Mouse (Mus musculus) midbrain, postnatal 0 days (tissue): ENCODE measurements around the gene Scube3. TPM values are rescaled to one million over a fixed set of nuclear protein-coding genes. Genes with fewer than 3 reads are reported as not detected.

Source experiments
- ATAC-seq: fragments of 200-750 bp; cut with Nextera tagmentation; 2 replicates; pipeline ENCODE4 v1.8.0; 2017; ENCODE audit warnings: moderate number of reproducible peaks, mild to moderate bottlenecking, moderate TSS enrichment, moderate library complexity; ENCODE audit not compliant: low FRiP score
- DNase-seq: peaks from one replicate; pipeline ENCODE4 v3.0.0-alpha.2; 2015; ENCODE audit warnings: low spot score
- H3K27ac ChIP-seq: fragments of 300-500 bp; sonication (generic); 2 replicates; pipeline ENCODE4 v1.5.1; 2014; ENCODE audit warnings: low read depth, mild to moderate bottlenecking, low read length, mixed read lengths
- H3K27me3 ChIP-seq: fragments of 300-500 bp; sonication (generic); 2 replicates; pipeline ENCODE4 v1.6.1; 2014; ENCODE audit warnings: low read length, control low read depth, mixed read lengths; ENCODE audit not compliant: insufficient read depth
- H3K36me3 ChIP-seq: fragments of 300-500 bp; sonication (generic); 2 replicates; pipeline ENCODE4 v1.6.1; 2014; ENCODE audit warnings: low read length, control low read depth, mixed read lengths; ENCODE audit not compliant: insufficient read depth
- H3K4me1 ChIP-seq: fragments of 300-500 bp; sonication (generic); 2 replicates; pipeline ENCODE4 v1.6.1; 2014; ENCODE audit warnings: mild to moderate bottlenecking, control low read depth, antibody characterized with exemption, low read length, mixed read lengths; ENCODE audit not compliant: insufficient read depth
- H3K4me2 ChIP-seq: fragments of 300-500 bp; sonication (generic); 2 replicates; pipeline ENCODE4 v1.6.1; 2014; ENCODE audit warnings: low read depth, mild to moderate bottlenecking, low read length, mixed read lengths; ENCODE audit not compliant: poor library complexity, severe bottlenecking
- H3K4me3 ChIP-seq: fragments of 300-500 bp; sonication (generic); 2 replicates; pipeline ENCODE4 v1.5.1; 2014; ENCODE audit warnings: low read depth, mild to moderate bottlenecking, low read length, moderate library complexity
- H3K9ac ChIP-seq: fragments of 300-500 bp; sonication (generic); replicated peaks from 2 replicates; pipeline ENCODE4 v1.6.1; 2014; ENCODE audit warnings: mild to moderate bottlenecking, low read length, moderate library complexity, mixed read lengths; ENCODE audit not compliant: poor library complexity, severe bottlenecking
- H3K9me3 ChIP-seq: fragments of 300-500 bp; sonication (generic); 2 replicates; pipeline ENCODE4 v1.6.1; 2016; ENCODE audit warnings: low read length, control low read depth
- CTCF ChIP-seq: IDR thresholded peaks from 2 replicates; pipeline ENCODE4 v1.5.1; 2016; ENCODE audit warnings: antibody characterized with exemption, mild to moderate bottlenecking
- WGBS: fragments of 180-500 bp; shearing (Covaris S2); extraction: QIAGEN DNeasy Blood & Tissue Kit; methylation state at CpG from one replicate; pipeline ENCODE4 v1.1.7; 2014; 5-methylcytosine and 5-hydroxymethylcytosine counted together
- polyA plus RNA-seq: library from polyadenylated mRNA; unstranded; fragments of >200 nt; fragmentation: Nextera tagmentation; extraction: Ambion mirVana; gene quantifications from 2 replicates; pipeline ENCODE4 v1.2.1, GENCODE M21; 2015
- total RNA-seq: library from RNA; depleted of rRNA; stranded (reverse); fragments of >200 nt; gene quantifications from 2 replicates; pipeline ENCODE4 v1.2.3, GENCODE M21; 2014

The Scube3 gene
- total and polyA plus RNA-seq, 2 experiments from 2014 or later = 3.9 to 19.9 TPM

- 84% methylated on average over 6 of the region's 6 CpGs for WGBS
- no peak for TF ChIP-seq CTCF
- Histone ChIP-seq H3K4me2 (no peak overlapping the region), H3K4me1 (0 out of 2 replicates have a peak, but pooled peaks cover 4% of the 10 kb centered on the region), H3K27me3 (no peaks in the 10 kb centered on the region), H3K9ac (no peak overlapping the region), H3K4me3 (no peak overlapping the region), H3K9me3 (no peaks in the 10 kb centered on the region), H3K27ac (no peak overlapping the region), H3K36me3 (peaks cover 18% of the 10 kb centered on the region; the same call in 1 of the 2 replicates)
- DNase-seq = no peak
- no peak for ATAC-seq
Measured at GRCm38 (mm10) chr17:28153095-28153494, 11.2 kb downstream of the Scube3 start.

DNA sequence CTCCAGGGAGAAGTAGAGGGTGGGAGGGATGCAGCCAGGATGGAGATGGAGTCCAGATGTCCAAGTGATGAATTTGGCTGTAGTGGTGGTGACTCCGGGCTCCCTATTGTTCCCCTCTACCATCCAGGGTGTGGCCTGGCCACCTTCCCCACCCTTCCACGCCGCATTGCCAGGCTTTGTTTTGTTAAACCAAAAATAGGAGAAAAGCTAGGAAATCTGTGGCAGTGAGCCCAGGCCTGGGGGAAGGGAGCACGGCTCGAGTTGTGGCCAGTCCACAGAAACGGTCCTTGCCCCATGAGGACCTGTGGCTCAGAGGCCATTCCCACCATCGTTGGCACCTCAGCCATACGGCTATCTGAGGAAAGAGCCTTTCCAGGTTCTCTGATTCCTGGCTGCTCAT, 13.0 kb downstream of the Scube3 start:
- H3K4me3 ChIP-seq = no peak overlapping the region
- H3K9me3 ChIP-seq = no peaks in the 10 kb centered on the region
- H3K9ac ChIP-seq = no peak overlapping the region
- H3K27me3 ChIP-seq = no peaks in the 10 kb centered on the region
- TF ChIP-seq CTCF = no peak
- 86% methylated on average over 8 of the region's 8 CpGs for whole genome bisulfite sequencing
- ATAC-seq (no peak), DNase-seq (no peak)
- no peak overlapping the region for H3K27ac ChIP-seq
- no peaks in the 10 kb centered on the region for H3K4me1 ChIP-seq
- no peak overlapping the region for H3K4me2 ChIP-seq
- H3K36me3 ChIP-seq = peaks cover 20% of the 10 kb centered on the region; the same call in 1 of the 2 replicates

- Histone ChIP-seq H3K9ac (0 out of 2 replicates have a peak overlapping the region, but pooled peaks have one; percentile 19), H3K4me2 (no peak overlapping the region), H3K27ac (no peak overlapping the region), H3K36me3 (peaks cover 39% of the 10 kb centered on the region), H3K4me1 (no peaks in the 10 kb centered on the region), H3K4me3 (no peak overlapping the region), H3K9me3 (no peaks in the 10 kb centered on the region), H3K27me3 (no peaks in the 10 kb centered on the region)
- no peak for TF ChIP-seq CTCF
- DNase-seq = no peak
- WGBS = 33% methylated on average over 10 of the region's 10 CpGs
- no peak for ATAC-seq
Measured at GRCm38 (mm10) chr17:28160361-28160760, 18.4 kb downstream of the Scube3 start.

- DNase-seq (no peak), ATAC-seq (no peak)
- Histone ChIP-seq H3K36me3 (peaks cover 41% of the 10 kb centered on the region), H3K27ac (no peak overlapping the region), H3K9me3 (no peaks in the 10 kb centered on the region), H3K9ac (no peak overlapping the region), H3K4me3 (no peak overlapping the region), H3K4me2 (no peak overlapping the region), H3K27me3 (no peaks in the 10 kb centered on the region), H3K4me1 (no peaks in the 10 kb centered on the region)
- TF ChIP-seq CTCF = no peak
- 33% methylated on average over 11 of the region's 11 CpGs for WGBS
Measured at GRCm38 (mm10) chr17:28161310-28161881, 19.5 kb downstream of the Scube3 start.

- Histone ChIP-seq H3K9me3 (no peaks in the 10 kb centered on the region), H3K4me1 (no peaks in the 10 kb centered on the region), H3K27me3 (no peaks in the 10 kb centered on the region), H3K27ac (no peak overlapping the region), H3K9ac (no peak overlapping the region), H3K4me3 (no peak overlapping the region), H3K4me2 (no peak overlapping the region), H3K36me3 (peaks cover 46% of the 10 kb centered on the region)
- TF ChIP-seq CTCF = peak; percentile 95
- no peak for ATAC-seq
- peak; percentile 72 for DNase-seq
- 6% methylated on average over 6 of the region's 6 CpGs for WGBS
Measured at GRCm38 (mm10) chr17:28163666-28164065, 21.7 kb downstream of the Scube3 start.

- TF ChIP-seq CTCF = no peak
- Histone ChIP-seq H3K4me2 (no peak overlapping the region), H3K27ac (no peak overlapping the region), H3K9ac (no peak overlapping the region), H3K4me3 (no peak overlapping the region), H3K27me3 (no peaks in the 10 kb centered on the region), H3K4me1 (0 out of 2 replicates have a peak, but pooled peaks cover under 1% of the 10 kb centered on the region), H3K36me3 (peaks cover 19% of the 10 kb centered on the region; the same call in 1 of the 2 replicates), H3K9me3 (no peaks in the 10 kb centered on the region)
- no peak for DNase-seq
- no peak for ATAC-seq
- WGBS = 86% methylated on average over 6 of the region's 6 CpGs
Measured at GRCm38 (mm10) chr17:28170460-28171305, 28.7 kb downstream of the Scube3 start.
